Mouse (Mus musculus): Measurements from ENCODE around the gene Hook2. TPM values are rescaled to one million over a fixed set of nuclear protein-coding genes. Genes with fewer than 3 reads are reported as not detected.

Gene Hook2
- total RNA-seq (2021) = 1 to 10 TPM; 7.2 to 8.5 TPM

DNA sequence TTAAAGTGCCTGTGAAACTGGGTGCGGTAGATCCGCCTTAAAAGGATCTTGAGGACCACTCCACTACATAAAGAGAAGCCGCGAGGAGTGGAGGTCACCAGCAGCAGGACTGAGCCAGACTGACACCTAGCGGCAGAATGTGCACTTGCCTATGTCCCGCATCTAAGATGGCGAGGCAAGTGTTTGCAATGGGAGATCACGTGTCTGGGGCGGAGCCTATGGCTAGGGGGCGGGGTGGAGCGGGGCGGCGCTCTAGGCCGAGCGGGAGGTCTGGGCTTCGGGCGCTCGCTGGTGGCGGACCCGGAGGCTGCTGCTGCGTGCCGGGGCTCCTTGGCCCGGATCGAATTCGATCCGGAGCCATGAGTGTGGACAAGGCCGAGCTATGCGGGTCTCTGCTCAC is at the start of gene Hook2:
Gene Hook2 (plus strand): TSS at position 255 of the 400 bp plus-strand sequence.
- intact Hi-C loops (cut with DNase I) = loop anchor here (1.0 kb wide), 1 partner anchor 14 kb away; no protein-coding TSS in a partner anchor
- peak; percentile 97 to 99 for DNase-seq (ENCODE audit: low spot score in 2 of 2)

DNA sequence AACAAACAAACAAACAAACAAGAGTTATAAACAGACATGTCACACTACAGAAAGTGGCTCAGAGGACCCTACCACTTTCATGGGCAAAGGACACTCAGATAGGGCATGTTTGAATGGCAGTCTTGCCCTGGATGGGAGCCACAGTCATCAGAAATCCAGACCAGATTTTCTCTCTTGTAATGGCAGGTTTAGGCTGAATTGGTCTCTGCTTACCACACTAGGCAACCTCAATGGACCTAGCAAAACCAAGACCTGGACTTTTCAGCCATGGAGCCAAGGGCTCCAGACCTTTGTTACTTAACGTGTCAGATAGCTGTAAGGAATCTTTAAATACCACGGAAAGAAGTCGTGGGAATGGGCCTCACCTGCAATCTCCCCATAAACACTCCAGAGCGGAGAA is 46.7 kb upstream of the Hook2 start:
- intact Hi-C loops (cut with DNase I) = no loop called here
- no peak for DNase-seq (ENCODE audit: low spot score in 2 of 2)

DNA sequence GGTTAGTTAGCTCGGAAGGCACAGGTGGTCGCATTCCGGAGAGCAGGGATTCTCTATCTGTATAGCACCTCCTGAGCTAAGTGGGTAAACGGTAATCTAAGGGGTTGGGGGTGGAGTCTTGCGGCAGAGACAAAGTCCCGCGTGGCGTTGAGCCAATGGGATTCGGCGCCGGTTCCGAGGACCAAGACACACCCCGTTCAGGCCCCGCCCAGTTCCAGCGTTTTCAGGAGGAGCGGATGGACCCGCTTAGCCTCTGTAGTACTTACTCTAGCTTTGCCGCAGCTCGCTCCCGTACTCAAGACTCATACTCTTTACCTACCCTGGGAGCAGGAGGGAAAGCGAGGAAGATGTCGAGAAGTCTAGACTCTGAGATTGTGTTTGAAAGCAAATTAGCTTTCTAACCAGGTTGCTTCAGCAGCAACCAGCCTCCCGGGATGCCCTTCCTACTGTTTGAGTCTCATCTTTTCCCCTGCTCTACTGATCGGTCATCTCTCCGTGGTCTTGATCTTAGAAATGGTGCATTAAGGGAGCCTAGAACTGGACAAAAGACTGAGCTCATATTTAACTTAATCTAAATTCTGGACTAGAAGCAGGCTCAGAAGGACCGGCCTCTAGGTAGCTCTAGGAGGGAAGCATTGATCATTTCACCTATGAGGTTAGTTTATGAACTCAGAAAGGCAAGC is 45.8 kb upstream of the Hook2 start:
- intact Hi-C loops (cut with DNase I) = no loop called here
- peak; percentile 69 to 87 for DNase-seq (ENCODE audit: low spot score in 2 of 2)

DNA sequence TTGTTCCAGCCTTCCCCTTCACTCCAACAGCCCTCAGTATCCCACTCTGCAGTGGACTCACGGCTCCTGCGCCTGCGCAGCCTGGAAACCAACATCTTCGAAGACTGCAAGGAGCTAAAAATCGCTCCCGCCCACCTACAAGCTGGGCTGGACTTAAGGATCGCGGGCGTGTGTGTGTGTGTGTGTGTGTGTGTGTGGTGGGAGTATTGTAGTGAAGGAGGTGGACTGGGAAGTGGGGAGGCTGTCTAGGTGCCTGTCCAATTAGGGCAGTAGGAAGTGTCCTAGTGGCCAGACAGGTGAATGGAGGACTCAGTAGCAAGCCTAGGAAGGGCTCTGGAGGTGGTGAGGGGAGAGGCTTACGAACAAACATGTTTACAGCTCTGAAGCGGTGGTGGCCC is 45.2 kb upstream of the Hook2 start:
- intact Hi-C loops (cut with DNase I) = no loop called here
- peak; percentile 83 to 94 for DNase-seq (ENCODE audit: low spot score in 2 of 2)

DNA sequence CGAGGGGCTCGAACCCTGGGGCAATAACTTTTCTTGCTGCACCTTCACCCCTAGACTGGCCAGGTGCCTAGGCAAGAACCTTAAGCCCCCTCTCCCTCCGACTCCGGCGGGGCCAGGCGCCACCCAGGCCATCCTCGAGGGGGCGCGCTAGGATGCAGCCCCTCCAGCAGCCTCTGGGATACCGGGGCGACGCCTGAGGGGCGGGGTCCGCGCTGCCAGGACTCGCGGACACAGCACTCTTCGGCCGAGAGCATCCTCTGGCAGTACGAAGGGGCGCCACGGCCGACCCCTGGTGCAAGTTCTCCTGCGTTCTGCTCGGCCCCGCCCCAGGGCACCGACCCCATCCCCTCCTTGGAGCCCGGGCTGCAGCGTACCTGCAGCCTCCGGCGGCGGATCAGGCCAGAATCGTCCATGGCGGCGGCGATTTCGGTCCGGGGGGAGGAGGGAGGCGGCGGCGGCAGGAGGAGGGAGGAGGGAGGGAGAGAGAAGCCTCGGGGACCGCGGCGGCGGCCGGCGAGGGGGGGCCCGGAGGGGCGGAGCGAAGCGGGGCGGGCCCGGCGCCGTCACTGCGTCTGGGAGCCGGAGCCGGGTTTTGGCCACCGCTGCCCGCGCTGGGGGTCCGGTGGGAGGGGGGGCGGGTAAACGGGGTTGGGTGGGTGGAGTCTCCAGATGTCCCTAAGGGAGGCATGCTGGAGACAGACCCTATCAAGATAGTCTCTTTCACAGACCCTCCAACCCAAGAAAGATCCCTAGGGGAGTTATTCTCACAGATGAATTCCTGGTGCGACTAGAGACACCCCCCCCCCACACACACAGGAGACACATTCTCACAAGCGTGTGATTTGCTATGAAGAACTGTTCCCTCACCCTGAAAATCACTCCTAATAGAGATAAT is 44.5 kb upstream of the Hook2 start:
- DNase-seq (ENCODE audit: low spot score in 2 of 2) = peak; percentile 40 to 53
- intact Hi-C loops (cut with DNase I) = loop anchor here (2.0 kb wide), 1 partner anchor 19 kb away; no protein-coding TSS in a partner anchor

DNA sequence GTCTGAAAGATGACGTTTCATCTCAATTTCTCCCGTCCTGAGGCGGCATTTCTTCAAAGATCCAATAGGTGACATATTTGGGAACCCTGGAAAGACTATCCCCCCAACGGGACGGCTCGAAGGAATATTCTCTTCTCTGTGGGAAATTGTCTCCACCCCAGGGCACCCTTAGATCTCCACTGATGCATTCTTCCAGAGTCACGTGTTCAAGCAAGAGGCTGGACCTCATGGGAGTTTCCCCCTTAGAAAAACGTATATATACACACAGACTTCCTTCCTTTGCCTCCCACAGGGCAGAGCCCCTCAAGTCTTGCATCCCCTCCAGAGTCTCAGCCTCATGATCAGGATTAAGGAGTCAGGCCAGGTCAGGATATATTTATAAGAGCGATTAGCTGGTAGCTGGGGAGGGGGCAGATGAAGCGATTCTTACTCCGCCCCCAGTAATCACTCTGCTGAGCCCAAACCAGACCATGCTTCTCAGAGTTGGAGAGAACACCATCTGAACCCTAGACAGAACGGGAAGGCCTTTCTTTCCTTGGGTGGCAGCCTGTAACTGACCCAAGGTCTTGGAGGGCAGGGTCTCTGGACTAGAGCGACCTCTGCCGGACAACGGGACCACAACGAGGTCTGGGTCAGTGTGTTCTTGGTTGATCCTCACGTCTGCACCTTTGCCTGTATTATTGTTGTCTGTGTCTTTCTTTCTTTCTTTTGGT is 43.7 kb upstream of the Hook2 start, which contains the start of gene Rtbdn:
Gene Rtbdn (plus strand): TSS at position 464 of the 713 bp plus-strand sequence.
- peak in 1 of 2 experiments; percentile 26 for DNase-seq (ENCODE audit: low spot score in 2 of 2)
- intact Hi-C loops (cut with DNase I) = loop anchor here (2.0 kb wide), 1 partner anchor 18 kb away; no protein-coding TSS in a partner anchor

DNA sequence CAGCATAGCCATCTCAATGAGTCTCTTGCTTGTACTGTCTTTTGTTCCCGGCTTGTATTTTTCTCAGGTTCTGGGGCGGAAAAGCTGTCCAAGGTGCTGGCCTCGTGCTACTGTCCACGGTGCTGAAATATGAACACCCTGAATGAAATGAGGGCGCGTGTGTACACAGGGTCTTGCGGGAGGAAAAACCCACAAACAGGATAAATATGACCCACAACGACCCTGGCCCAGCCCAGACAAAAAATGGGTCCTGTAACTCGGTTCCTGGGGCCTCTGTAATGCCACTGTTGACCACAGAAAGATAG is 43.2 kb upstream of the Hook2 start:
- DNase-seq (ENCODE audit: low spot score in 2 of 2) = no peak
- intact Hi-C loops (cut with DNase I) = loop anchor here (2.0 kb wide), 1 partner anchor 18 kb away; no protein-coding TSS in a partner anchor

DNA sequence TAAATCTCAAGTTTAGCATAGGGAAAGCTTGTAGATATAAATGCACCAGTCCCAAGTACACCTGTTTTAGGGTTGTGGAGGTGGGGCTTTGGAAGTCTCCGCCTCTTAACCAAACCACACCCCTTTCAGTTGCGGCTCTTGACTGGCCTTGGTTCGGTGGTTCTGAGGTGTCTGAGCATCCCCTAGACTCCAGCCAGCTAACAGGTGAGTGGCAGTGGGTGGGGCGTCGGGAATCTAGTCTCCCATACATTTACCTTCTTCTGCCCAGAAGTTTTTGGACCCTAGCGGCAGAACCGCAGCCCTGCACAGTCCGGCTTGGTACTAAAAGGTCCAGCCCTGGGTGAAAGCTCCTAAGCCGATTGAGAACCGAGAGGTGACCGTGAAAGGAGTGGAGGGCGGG is 40.6 kb upstream of the Hook2 start:
- no peak for DNase-seq (ENCODE audit: low spot score in 2 of 2)
- intact Hi-C loops (cut with DNase I) = no loop called here

DNA sequence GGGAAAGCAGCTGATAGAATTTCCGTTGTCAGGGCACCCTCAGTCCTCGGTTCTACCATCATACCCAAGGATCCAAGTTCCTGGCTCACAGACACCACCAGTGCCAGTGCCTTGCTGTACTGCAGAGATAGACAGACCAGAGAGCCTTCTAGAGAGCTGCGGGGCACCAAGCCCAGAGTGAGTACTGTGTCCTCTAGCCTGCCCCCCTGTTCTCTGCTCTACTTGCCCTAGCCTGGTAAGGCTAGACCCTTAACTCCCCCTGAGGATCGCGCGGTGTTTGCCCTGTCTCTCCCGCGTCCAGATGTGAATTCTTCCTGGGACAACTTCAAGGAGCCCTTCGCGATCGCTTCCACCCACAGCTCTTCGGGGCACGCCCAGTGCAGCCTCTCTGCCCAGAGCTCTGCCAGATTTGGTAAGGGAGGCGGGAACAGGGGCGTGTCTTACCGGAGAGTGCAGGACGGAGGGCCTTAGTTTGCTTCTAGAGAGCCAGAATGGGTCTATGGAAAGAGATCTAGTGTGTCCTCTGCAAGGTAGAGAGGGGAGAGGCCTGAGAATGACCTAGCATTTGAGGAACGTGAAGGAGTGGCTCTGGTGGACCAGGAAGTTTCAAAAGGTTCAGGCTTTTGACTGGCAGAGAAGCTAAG is 37.7 kb upstream of the Hook2 start:
- peak in 1 of 2 experiments; percentile 31 for DNase-seq (ENCODE audit: low spot score in 2 of 2)
- intact Hi-C loops (cut with DNase I) = no loop called here

DNA sequence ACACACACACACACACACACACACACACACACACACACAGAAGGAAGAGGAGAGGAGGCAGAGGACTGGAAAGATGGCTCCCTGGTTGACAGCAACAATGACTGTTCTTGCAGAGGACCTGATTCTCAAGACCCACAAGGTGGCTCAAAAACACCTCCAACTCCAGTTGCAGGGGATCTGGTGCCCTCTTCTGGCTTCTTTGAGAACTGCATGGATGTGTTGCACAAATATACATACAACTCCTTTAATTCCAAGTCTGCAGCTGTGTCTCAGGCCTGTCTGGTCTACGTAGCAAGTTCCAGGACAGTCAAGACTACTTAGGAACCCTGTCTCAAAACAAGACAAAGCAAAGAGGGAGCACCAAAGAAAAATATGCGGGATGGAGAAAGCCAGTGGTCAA is 33.6 kb upstream of the Hook2 start:
- DNase-seq (ENCODE audit: low spot score in 2 of 2) = peak; percentile 73 to 84
- intact Hi-C loops (cut with DNase I) = loop anchor here (5.0 kb wide), 1 partner anchor 39 kb away; no protein-coding TSS in a partner anchor

DNA sequence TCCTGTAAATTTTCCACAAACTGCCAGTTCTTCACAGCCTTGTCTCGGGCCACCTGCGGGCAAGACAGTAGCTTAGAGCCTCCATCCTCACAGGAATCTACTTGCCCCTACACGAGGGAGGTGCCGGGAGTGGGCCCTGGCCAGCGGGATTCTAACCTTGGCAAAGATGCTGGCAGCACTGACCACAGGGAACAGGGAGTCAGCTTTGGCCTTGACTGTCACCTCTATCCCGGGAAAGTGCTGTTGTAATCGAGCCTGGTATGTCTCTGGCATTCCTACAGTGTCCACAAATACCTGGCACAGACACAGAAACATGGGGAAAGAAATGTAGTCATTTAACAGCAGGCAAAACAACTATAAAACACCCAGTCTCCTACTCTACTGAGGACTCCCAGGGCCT is 30.6 kb upstream of the Hook2 start:
- intact Hi-C loops (cut with DNase I) = loop anchor here (5.0 kb wide), 2 partner anchors 33 to 43 kb away; no protein-coding TSS in a partner anchor

DNA sequence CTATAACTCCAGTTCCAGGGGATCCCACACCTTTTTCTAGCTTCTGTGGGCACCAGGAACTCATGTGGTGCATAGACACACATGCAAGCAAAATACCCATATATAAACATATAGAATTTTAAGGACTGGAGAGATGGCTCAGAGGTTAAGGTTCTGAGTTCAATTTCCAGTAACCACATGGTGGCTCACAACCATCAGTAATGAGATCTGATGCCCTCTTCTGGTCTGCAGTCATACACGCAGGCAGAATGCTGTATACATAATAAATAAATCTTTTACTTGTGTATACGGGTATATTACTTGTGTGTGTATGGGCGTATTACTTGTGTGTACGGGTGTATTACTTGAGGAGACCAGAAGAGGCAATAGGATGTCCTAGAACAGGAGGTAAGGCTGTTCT is 26.5 kb upstream of the Hook2 start:
- intact Hi-C loops (cut with DNase I) = loop anchor here (2.0 to 5.0 kb wide), 2 partner anchors 17 to 37 kb away; partner anchors contain the start of gene Rtbdn
- DNase-seq (ENCODE audit: low spot score in 2 of 2) = no peak

More for the DNA sequence above, 30.6 kb upstream of the Hook2 start:
- DNase-seq (ENCODE audit: low spot score in 2 of 2) = no peak

DNA sequence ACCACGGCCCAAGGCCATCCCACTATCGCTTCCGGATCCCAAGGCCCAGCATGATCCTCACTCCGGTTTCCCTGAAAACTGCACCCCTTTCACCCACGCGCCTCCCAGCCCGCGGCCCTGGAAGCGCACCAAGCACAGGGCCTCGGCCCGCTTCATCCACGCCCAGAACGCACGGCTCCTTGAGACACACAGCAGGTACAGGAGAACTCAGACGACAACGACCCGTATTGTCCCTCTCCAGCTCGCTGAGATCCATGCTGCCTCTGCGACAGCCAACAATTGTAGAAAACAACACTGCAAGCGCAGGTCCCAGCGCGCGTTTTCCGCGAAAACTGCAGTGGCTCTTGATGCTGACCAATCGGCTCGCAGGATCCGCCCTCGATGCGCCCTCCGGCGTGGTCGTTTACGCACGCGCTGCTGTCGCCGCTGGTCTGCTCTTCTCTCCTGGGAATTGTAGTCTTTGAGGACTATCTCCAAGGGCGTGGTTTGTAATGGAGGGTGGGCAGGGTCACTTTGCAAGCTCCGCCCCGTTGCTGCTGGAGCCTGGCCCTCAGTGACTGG is 24.6 kb upstream of the Hook2 start:
- intact Hi-C loops (cut with DNase I) = loop anchor here (2.0 kb wide), 1 partner anchor 19 kb away; the partner anchor contains the start of gene Rtbdn

DNA sequence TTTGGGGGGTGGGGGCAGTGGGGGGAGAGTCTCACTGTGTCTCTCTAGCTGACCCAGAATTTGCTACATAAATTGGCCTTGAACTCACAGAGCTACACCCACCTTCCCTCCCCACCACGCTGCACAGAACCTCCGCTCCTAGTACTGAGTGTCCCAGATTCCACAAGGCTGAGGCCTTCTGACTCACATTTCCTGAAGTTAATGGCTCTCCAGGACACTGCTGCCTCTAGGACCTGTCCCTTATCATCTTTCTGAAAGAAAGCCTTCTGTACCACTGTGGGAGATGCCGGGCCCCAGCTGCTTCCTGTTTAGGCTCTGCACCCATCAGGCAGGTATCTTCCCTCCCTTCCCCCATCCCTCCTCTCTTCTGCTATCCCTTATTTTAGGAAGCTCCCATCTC is 23.8 kb upstream of the Hook2 start:
- DNase-seq (ENCODE audit: low spot score in 2 of 2) = no peak
- intact Hi-C loops (cut with DNase I) = no loop called here

More for the DNA sequence above, 24.6 kb upstream of the Hook2 start:
- peak; percentile 94 to 98 for DNase-seq (ENCODE audit: low spot score in 2 of 2)

DNA sequence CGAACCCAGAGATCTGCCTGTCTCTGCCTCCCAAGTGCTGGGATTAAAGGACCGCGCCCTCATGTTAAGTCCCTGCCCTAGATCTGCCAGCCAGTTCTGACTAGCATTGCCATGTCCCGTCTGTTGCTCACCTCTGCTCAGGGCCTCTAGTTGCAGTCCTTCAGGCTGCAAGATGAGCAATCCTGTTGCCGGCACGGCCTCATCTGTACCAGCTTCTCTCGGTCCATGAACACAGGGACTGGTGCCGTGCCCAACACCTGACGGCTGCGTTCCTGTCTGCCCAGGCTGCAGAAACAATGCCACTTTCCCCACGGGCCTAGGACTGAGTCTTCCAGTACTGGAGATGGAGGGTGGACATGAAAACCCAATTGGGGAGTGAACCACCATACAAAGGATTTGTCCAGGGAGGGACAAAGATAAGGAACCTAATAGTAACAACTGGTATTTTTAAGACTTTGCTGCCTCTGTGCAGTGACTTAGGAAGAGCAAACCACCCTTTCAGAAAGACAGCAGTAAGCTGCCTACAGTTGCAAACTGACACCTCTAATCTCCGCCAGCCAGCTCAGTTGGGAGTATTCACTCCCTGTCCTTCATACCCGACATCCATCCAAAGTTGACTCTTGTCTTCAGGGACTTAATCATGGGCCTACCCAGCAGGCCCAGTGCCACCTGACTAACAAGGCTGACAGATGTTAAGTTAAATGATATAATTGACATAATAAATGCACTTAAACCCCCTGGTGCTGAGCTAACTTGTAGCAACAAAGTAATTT is 22.7 kb upstream of the Hook2 start:
- intact Hi-C loops (cut with DNase I) = no loop called here
- DNase-seq (ENCODE audit: low spot score in 2 of 2) = no peak

DNA sequence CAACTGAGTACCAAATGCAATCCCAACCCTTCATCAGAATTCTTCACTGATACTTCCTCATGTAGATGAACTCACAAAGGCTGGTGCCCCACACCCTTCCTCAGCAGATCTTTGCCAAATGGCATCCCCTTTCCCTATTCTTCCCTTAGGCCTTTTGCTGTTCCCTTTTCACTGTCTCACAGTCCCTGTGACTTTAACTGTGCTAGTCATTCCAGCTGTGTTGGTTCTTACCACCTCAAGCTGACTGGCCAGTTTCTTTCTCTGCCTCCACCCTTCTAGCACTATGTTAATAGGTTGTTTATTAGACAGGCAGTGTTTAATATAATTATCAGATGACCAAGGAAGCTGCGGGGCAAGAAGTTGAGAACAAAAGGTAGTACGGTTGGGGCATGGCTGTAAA is 21.8 kb upstream of the Hook2 start:
- no peak for DNase-seq (ENCODE audit: low spot score in 2 of 2)
- intact Hi-C loops (cut with DNase I) = no loop called here

DNA sequence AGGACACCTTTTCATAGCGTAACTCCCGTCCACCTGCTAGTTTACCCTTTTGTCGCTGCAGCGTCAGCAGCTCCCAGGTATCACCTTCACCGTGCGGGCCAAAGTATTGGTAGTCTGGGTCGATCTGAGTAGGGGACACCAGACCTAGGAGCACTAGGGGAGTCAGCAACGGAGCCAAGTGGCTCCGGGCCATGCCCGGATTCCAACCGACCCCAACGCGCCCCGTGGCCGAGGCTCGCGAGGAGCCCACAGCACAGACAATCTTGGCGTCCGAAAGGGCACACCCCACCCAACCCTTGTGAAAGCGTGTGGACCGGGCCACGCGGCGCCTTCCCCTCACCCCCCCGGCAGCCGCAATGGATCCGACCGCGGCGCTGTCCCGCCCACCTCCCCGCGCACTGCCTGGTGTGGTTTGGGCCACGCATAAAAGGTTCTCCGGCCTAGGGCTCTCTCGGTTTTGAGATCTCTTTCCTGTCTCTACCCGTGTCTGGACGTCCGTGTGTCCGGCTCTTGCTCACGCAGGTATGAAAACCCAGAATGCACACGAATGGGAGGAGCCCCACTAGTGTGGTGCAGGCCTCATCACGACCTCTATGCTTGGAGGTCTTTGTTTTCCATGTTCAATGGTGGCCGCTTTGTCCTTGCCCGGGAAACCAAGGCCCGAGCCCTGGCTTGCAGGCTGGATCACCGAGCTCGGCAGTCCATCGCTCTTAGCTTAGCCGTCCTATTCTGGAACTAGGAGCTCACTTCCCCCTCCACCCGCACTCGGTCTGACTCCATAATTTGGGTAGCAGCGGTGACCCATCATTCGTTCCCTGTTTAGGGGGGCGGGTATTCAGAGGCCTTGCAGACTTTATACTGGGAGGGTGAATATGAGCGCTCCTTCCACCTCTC is 20.9 kb upstream of the Hook2 start, which contains the start of the genes Gm49661, Prdx2 and Rnaseh2a:
Gene Gm49661 (minus strand): TSS at position 193 of the 894 bp plus-strand sequence.
Gene Prdx2 (plus strand): TSS at position 347 of the 894 bp plus-strand sequence.
Gene Rnaseh2a (minus strand): TSS at position 527 of the 894 bp plus-strand sequence.
- intact Hi-C loops (cut with DNase I) = no loop called here
- peak; percentile 78 to 79 for DNase-seq (ENCODE audit: low spot score in 2 of 2)
